Mouse (Mus musculus) heart, postnatal 10 days (tissue): ENCODE results near the gene Sprn. TPM values are rescaled to one million over a fixed set of nuclear protein-coding genes. Genes with fewer than 3 reads are reported as not detected.
A peak's percentile ranks its signal among the peaks of the same experiment; 100 is the strongest.
"Not testable (repeated sequence)": the region's sequence is repeated elsewhere in the genome, so short reads cannot be mapped to it uniquely, and the experiment has no call there.

Experiments used
- DNase-seq, 2 experiments: peaks; one replicate each; pipeline ENCODE4 v3.0.0; 2021
- intact Hi-C: fragments of 180-260 bp; cut with DNase I; formaldehyde crosslinking; loops from one replicate; pipeline ENCODE4 v1.15.1; 2025
- total RNA-seq, 2 experiments: library from RNA; stranded (reverse); gene quantifications; 2 replicates each; pipeline ENCODE4 v1.2.3; 2021

The Sprn gene
- total RNA-seq, 2 experiments from 2014 or later, result 0.50 to 0.55 TPM

DNA sequence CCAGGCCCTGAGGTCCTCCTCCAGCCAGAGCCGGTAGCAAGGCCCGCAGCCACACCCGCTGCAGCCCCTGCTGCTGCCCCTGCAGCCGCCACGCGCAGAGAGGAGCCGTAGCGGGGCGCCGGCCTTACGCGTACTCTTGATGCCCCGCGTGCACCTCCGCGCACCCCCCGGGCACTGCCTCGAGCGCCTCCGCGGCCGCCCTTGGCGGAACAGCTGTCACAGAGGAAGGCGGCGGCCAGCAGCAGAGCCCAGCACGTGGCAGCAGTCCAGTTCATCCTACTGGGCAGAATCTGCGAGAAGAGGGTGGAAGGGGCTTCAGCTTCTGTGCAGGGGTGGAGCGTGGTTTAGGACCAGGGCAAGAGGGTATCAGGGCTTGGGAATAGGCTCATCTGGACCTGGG is 1.3 kb downstream of the Sprn start:
- peak; percentile 21 to 33 for DNase-seq
- intact Hi-C loops, result no loop called here

DNA sequence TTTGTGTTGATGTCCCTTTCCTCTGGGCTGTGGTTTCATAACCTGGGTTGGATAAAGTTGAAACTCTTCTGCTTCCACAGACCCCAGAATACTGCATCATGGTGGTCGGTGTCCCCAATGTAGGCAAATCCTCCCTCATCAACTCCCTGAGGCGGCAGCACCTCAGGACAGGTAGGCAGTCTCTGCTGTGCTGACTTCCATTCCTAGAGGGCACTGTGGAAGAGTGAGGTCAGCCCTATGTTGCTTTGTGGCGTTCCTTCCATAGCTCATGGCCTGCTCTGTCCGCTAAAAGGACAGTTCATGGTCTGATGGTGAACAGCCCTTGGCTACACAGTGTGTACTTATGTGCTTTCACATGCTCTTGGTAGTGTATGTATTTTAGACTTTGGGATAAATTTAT is 10.1 kb downstream of the Sprn start:
- no peak for DNase-seq
- intact Hi-C loops, result loop anchor here (5.0 kb wide), 1 partner anchor 177 kb away; no protein-coding TSS in a partner anchor

DNA sequence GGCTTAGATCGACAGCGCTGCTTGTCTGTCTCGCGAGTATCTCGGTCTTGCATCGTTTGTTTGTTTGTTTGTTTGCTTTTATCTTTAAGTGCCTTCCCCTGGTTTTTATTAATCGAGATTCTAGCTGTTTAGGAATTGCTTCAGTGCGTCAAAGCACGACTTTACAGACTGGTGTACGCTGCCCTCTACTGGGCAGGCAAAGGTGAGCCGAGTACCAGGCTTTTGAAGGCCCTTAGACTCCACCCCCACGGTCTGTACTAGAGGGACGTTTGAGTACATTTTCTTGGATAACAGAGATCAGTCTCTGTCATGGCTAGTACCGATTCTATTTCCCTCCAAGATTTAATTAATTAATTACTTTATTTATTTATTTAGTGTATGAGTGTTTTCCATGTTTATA is 13.3 kb downstream of the Sprn start:
- intact Hi-C loops, result loop anchor here (1.0 to 5.0 kb wide), 2 partner anchors 63 to 174 kb away; no protein-coding TSS in a partner anchor
- DNase-seq, result peak; percentile 77 to 82

DNA sequence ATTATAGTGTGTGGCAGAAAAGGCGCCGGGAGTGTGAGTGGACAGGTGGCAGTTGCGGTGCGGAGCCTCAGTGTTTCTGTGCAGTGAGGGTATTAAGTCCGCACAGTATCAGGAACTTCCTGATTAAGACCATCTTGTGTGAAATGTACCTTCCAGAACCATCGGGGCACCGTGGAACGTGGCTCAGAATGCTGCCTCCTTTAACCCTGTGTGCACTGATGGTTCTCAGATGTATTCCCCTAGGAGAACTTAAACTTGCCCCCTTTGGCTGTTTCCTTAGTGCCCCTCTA is 16.7 kb downstream of the Sprn start:
- intact Hi-C loops, result no loop called here

DNA sequence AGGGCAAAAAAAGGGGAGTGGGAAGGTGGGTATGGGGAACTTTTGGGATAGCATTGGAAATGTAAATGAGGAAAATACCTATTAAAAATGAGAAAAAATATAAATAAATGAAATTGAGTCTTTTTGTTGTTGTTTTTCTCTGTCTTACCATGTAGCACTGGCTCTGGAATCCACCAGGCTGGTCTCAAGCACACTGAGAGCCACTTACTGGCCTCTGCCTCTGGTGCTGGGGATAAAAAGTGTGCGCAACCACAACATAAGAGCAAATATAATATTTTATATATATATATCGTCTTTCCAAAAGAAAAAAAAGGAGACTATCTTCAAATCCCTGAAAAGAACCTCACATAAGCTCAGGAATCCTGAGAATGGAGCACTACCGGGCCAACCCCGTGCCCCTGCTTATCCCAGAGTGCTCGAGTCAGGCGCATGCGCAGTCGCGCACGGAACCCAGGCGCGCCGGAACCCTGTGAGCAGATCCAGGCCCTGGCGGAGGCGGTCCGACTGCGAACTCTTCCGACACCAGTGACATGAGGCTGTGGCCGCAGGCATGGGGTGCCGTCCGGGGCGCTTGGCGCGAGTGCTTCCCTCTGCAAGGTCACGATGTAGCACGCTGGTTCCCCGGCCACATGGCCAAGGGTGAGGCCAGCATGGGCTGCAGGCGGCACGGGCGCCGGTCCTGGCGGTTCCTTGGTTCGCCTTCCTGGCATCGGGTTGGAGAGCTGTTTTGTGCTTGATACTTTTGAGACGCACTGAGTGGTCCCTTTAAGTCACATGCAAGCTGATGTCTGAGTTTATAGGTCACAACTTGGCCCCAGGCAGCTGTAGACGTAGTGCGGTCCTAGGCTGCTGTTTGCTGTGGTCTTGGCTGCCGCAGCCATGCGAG is 17.3 kb downstream of the Sprn start, which contains the start of gene Mtg1:
TSS of gene Mtg1 (plus strand) at position 430 of the 886 bp plus-strand sequence.
- intact Hi-C loops, result no loop called here
- peak; percentile 97 to 98 for DNase-seq

More for the DNA sequence above, 16.7 kb downstream of the Sprn start:
- DNase-seq, result no peak

DNA sequence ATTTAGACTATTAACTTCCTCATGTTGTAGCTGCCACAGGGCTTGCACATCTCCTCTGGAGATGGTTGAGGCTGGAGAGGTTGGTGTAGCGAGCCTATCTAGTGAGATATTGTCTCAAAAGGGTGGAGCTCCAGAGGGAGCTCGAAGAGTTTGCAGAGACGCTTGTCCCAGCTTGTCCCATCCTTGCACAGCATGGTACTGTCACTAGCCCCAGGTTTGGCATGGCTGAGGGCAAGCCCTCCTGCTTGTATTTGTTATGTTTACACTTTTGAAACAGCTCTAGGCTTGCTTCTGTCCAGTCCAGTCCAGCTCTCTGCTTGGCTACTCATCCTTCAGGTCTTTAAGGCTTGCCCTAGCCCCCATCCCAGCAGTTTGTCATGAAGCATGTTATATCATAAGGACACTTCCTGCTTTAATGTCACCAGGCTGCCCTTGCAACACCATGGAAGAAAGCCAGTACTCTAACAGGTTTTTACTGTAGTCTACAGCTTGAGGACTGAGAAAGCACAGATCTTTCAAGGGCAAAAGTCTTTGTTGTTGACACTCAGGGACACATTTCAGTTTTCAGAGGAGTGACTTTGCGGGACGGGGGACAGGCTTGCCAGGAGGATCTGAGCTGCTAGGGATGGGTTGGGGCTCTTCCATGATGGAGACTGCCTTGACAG is 19.4 kb downstream of the Sprn start:
- no peak for DNase-seq
- intact Hi-C loops, result no loop called here

DNA sequence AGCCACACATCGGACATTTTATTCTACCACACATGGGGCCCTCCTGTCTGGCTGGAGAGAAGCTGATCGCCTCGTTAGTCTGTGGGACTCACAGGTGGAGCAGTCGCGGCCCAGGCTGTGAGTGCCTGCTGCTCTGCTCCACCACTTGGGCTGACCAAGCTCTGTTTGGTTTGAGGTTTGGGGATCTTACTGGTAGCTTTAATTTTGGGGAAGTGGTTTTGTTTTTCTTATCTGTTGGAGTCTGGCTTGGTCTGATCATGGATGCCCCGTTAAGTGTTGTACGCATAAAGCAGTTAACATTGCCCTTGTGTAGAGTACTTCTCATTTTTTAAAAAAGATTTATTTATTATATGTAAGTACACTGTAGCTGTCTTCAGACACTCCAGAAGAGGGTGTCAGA is 20.6 kb downstream of the Sprn start:
- DNase-seq, intact Hi-C loops: not testable (repeated sequence)

DNA sequence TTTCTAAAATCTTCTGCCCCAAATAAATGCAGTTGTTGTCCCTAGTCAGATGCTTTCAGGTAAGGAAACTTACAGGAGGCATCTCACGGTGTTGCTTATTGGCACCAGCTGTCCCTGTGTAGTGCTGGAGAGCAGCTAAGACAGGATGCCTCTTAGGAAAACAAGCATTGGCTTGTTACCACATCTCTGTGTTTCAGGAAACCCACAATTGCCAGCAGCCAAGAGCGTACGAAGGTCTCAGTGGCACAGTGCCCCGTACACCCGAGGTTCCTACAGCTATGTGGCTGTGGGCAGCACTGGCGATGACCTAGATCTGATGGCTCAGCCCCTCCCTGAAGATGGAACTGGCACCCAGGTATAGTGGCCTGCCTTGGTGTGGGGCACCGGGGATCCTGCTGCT is 22.5 kb downstream of the Sprn start:
- not testable (repeated sequence) for DNase-seq

DNA sequence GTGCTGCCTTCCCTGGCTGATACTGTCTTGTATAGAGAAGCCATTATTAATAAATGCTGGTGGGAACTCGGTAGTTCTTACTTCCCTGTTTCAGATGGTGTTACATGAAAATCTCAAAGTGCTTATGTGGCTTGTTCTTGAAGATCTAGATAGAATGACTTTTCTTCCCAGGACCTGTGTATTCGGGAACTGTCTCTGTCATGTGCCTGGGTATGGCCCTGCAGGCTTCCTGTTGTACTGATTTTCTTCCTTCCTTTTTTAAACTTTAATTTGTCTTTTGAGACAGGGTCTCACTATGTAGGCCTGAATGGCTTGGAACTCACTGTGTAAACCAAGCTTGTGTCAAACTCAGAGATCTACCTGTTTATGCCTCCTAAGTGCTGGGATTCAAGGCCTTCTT is 26.8 kb downstream of the Sprn start:
- intact Hi-C loops, result no loop called here
- no peak for DNase-seq

More for the DNA sequence above, 22.5 kb downstream of the Sprn start:
- intact Hi-C loops, result not testable (repeated sequence)

DNA sequence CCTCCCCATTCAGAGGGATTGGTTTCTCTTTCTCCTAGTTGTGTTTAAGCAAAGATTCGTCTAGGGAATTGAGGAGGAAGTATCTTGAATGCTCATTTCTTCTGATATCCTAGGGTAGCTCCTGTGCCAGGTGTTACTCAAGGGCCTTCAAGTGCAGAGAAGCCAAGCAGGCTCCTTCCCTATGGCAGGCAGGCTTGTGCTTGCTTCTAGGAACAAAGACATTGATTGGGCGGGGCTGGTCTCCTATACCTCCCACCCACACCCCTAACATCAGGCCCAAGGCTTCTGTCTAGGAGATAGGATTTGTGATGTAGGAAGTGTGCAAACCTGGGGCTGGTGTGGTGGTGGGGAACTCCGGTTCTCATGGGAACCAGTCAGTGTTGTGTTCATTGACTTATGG is 27.7 kb downstream of the Sprn start:
- no peak for DNase-seq
- intact Hi-C loops, result no loop called here

DNA sequence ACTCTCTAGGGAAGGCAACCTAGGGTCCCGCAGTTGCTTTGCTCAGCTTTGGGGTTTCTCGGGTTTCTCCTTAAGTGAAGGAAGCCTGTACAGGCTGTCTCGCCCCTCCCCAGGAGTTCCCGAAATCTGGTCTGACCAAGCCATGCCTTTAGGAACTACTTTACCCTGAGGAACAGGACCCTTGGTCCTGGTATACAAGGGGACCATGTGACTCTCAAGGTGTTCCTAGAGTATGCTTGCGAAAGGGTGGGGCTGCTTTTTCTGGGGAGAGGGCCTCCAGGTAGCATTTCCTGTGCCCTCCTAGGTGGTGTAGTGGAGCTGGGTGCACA is 28.7 kb downstream of the Sprn start:
- no peak for DNase-seq
- intact Hi-C loops, result no loop called here

DNA sequence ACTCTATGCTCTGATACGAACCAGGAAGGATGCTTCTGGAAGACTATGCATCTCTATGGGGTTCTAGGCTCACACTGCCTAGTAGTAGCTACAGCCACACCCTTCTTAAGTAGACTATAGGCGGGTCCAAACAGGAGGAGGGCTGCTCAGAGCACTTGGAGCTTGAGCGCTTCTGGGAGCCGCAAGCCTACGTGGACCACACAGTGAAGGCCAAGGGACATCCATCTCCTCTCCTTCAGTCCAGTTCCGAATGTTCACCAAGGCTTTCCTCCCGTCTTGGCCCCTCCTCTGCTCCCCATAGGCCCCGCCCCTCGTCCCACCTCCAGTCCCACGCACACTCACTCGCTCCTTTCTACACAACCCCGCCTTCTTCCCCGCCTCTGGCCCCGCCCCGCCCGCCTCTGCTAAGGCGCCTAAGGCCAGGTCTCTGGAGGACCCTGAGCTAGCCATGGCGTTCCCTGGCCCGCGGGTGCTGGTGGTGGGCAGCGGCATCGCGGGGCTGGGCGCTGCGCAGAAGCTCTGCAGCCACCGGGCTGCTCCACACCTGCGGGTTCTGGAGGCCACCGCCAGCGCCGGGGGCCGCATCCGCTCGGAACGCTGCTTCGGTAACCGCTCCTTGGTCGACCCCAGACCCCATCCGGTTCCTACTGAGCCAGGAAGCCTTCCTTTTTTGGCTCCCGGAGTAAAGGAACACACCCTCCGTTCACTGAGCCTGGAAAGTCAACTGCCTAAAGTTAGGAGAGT is 29.2 kb downstream of the Sprn start:
- intact Hi-C loops, result no loop called here
- DNase-seq, result peak; percentile 94

DNA sequence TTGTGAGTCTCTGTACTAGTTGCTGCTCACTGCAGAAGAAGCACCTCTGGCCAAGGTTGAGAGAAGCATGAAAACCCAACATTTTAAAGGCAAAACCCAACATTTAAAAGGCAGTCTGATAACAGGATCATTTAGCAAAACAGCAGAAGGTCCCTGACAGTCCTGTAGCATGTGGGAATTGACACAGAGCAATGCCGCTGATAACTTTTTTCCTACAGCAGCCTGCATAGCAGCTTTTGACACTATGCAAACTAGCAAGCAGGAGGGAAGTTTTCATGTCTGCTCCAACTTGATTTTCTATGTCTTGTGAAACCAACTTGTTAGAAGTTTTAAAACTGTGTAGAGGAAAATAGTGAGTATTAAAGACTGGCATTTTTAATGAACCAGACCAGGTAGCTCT is 30.3 kb downstream of the Sprn start:
- DNase-seq, result no peak
- intact Hi-C loops, result no loop called here

DNA sequence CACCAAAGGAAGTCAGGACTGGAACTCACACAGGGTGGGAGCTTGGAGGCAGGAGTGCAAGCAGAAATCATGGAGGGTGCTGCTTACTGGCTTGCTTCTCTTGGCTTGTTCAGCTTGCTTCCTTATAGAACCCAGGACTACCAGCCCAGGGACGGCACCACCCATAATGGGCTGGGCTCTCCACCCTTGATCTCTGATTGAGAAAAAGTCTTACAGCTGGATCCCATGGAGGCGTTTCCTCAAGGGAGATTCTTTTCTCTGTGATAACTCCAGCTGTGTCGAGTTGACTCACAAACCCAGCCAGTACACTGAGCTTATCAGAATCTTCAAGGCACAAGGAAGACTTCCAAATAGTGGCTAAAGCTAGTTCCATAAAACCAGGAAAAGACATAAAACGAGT is 31.9 kb downstream of the Sprn start:
- intact Hi-C loops, result no loop called here

DNA sequence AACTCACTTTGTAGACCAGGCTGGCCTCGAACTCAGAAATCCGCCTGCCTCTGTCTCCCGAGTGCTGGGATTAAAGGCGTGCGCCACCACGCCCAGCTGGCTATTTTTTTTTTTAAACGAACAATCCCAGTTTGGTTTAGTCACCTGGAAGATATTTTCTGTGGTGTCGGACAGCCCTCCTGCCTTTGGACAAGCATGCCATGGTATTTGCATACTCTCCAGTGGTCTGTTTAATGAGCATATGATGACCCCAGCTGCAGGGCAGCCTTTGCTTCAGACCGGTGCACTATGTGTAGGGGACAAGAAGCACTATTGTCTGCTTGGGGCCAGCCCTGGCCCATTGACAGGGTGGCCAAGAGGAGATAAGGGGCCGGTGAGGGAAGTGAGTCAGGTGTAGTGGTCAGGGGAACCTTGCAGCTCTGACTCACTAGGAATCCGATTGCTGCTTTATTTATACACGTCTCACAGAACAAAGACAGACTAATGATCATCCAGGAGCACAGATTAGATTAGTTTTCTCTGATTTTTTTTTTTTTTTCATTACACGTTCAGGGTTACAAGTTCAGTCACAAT is 33.3 kb downstream of the Sprn start:
- intact Hi-C loops, result no loop called here
- DNase-seq, result no peak

More for the DNA sequence above, 31.9 kb downstream of the Sprn start:
- no peak for DNase-seq

DNA sequence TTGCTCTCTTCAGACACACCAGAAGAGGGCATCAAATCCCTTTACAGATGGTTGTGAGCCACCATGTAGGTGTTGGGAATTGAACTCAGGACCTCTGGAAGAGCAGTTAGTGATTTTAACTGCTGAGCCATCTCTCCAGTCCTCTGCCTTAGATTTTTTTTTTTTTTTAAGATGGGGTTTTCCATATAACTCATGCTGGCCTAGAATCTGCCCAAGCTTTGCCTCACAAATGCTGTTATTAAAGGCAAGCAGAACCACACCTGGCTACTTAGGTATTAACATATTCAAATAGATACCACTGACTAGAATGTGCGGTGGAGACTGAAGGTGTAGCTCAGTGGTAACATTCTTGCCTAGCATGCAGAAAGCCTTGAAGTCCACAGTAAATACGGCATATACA is 34.2 kb downstream of the Sprn start:
- no peak for DNase-seq
- intact Hi-C loops, result no loop called here

DNA sequence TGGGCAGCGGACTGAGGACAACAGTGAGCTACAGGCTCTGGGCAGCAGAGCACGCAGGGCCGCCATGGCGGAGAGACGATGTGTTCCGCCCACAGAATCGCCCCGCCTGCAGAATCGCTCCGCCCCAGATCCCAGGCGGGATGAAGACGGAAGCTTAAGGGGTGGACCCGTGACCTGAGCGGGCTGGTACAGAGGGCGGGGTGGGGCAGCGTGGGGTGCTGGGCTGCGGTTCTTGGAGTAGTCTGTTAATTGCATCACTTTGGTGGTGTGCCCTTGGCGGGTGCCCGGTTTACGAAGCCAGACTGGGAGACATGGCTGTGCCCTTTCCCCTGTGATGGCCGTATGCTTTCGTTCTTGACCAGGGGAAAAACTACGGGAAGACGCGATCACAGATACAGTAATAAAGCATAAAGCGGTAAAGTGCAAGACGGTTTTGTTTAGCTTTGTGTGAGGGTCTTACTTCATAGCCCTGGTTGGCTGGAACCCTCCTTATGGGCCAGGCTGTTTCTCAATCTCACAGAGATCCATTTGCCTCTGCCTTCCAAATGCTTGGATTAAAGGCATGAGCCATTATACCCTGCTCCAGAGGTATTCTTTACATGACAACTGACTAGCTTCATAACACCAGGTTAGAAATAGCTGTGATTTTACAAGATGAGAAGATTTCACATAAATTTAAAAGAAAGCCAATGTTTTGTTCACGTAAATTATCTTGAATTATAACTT is 38.2 kb downstream of the Sprn start, which contains the start of gene Echs1:
TSS of gene Echs1 (minus strand) at position 148 of the 726 bp plus-strand sequence.
- intact Hi-C loops, result no loop called here
- DNase-seq, result peak; percentile 93 to 94

DNA sequence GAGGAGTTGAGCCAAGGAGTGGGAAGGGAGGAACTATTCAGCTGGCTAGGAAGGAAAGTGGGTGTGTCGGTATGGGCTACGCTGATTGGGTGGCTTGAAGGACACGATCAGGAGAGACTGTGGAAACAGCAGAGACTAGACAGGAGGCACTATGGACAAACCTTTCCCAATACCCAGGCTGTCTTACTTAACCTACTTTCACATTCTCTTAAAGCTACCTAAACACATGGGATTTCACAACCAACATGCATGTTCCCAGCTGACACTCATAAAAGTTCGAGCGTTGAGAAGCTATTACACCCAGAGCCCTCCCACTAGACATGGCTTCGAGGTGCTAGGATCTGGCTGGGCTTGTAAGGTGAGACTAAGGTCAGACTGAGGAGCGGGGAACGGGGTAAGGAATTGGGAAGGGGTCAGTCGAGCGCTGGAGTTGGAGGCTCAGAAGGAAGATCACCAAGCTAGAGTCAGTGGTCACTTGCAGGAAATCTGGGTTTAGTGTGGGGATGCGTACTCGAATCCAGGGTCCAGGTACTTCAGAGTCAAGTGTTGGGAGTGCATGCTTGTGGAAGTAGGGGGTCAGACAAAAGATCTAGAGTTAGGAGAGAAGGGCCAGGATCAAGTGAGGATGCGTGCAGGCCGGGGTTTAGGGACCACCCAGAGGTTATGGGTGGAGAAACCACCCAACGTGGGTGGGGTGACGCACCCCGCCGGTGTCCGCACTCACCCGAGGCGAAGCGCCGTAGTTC is 38.9 kb downstream of the Sprn start, which contains the start of gene Paox:
TSS of gene Paox (plus strand) at position 217 of the 746 bp plus-strand sequence.
- intact Hi-C loops, result no loop called here
- DNase-seq, result peak; percentile 77

DNA sequence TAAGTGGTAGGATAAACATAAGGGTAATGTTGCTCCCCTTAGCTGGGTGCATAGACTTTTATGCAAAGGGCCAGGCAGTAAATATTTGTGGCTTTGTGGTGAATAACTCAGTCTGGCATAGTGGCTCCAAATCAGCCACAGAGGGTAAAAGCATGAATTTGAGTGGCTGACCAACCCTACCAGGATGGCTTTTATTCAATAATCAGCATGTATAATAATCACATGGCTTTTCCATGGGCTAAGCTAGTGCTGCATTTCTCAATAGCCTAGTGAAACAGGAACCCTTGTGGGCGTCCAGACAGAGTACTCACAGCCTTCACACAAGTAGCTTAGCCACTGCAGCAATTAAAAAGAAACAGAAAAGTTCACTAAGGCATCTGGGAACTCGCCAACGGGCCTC is 42.7 kb downstream of the Sprn start:
- intact Hi-C loops, result no loop called here
- no peak for DNase-seq

DNA sequence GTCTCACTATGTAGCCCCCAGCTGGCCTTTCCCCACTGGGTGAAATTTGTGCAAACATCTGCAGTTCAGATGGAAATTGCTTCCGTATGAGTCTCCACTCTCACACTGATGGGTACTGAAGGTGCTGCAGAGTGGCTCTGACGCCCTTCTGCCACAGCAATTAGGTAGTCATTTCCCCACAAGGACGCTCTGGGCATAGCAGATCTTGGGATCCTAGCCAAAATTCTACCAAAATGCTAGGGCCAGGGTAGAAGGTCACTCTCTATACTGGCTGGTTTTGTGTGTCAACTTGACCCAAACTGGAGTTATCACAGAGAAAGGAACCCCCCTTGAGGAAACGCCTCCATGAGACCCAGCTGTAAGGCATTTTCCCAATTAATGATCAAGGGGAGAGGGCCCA is 50.7 kb downstream of the Sprn start:
- intact Hi-C loops, result no loop called here
- no peak for DNase-seq
